Mouse (Mus musculus) embryo, embryonic 10.5 days (tissue): Measurements from ENCODE around the gene Lep.

ENCODE experiments used
- DNase-seq: peaks from one replicate; pipeline ENCODE4 v3.0.0-alpha.2; 2015; ENCODE audit warnings: low spot score

Gene Lep

GRCm38 (mm10) chr6:29059846-29060685 is at the start of gene Lep:
TSS of gene Lep (plus strand) at chr6:29060220.
- DNase-seq: no peak

- DNase-seq: no peak
Observed at GRCm38 (mm10) chr6:29011651-29012050, 48.4 kb upstream of the Lep start.

GRCm38 (mm10) chr6:29013216-29013615 is 46.8 kb upstream of the Lep start:
- DNase-seq: no peak

- DNase-seq: peak; percentile 40
Observed at GRCm38 (mm10) chr6:29016891-29017412, 43.1 kb upstream of the Lep start.

GRCm38 (mm10) chr6:29019756-29020720 is 40.0 kb upstream of the Lep start:
- no peak for DNase-seq

- DNase-seq: no peak
Observed at GRCm38 (mm10) chr6:29020937-29021336, 39.1 kb upstream of the Lep start.

GRCm38 (mm10) chr6:29021501-29021900 is 38.5 kb upstream of the Lep start:
- DNase-seq: no peak

- no peak for DNase-seq
Observed at GRCm38 (mm10) chr6:29022115-29022514, 37.9 kb upstream of the Lep start.

GRCm38 (mm10) chr6:29023206-29023967 is 36.6 kb upstream of the Lep start:
- DNase-seq: peak; percentile 91

- peak; percentile 95 for DNase-seq
Observed at GRCm38 (mm10) chr6:29024000-29024417, 36.0 kb upstream of the Lep start.

GRCm38 (mm10) chr6:29025796-29026482 is 34.1 kb upstream of the Lep start:
- no peak for DNase-seq

- DNase-seq: no peak
Observed at GRCm38 (mm10) chr6:29026766-29027165, 33.3 kb upstream of the Lep start.

- no peak for DNase-seq
Observed at GRCm38 (mm10) chr6:29028129-29028528, 31.9 kb upstream of the Lep start.

- DNase-seq: no peak
Observed at GRCm38 (mm10) chr6:29029521-29029920, 30.5 kb upstream of the Lep start.

- DNase-seq: no peak
Observed at GRCm38 (mm10) chr6:29031216-29031615, 28.8 kb upstream of the Lep start.

GRCm38 (mm10) chr6:29031704-29032310 is 28.2 kb upstream of the Lep start:
- no peak for DNase-seq

- no peak for DNase-seq
Observed at GRCm38 (mm10) chr6:29032411-29032810, 27.6 kb upstream of the Lep start.

GRCm38 (mm10) chr6:29033981-29034646 is 25.9 kb upstream of the Lep start:
- DNase-seq: no peak

GRCm38 (mm10) chr6:29036698-29037097 is 23.3 kb upstream of the Lep start:
- DNase-seq: no peak

- DNase-seq: no peak
Observed at GRCm38 (mm10) chr6:29040266-29040665, 19.8 kb upstream of the Lep start.
